Mouse (Mus musculus) cerebellum, adult 18-20 months (tissue): ENCODE measurements around the gene Maea.

Source experiments
- DNase-seq, 2 experiments: peaks; one replicate each; pipeline ENCODE4 v3.0.0; 2021

Gene Maea

DNA sequence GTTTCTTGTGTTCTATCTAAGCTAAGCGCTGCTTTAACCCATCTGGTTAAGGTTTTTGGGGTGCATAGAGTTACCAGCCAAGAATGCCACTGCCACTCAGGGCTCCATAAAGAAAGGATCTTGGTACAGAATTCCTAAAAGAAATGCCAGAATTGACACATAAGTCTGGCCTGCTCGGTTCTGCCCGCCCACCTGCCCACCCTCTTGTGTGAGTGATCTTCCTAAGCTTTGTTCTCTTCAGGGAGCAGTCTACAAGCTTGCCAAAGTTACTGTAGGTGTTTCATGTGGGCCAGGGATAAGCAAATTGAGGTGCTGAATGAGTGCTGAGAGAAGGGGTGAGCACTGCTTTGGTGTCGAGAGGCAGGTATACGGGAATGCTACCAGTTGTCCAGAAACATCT is 28.0 kb downstream of the Maea start:
- no peak for DNase-seq

DNA sequence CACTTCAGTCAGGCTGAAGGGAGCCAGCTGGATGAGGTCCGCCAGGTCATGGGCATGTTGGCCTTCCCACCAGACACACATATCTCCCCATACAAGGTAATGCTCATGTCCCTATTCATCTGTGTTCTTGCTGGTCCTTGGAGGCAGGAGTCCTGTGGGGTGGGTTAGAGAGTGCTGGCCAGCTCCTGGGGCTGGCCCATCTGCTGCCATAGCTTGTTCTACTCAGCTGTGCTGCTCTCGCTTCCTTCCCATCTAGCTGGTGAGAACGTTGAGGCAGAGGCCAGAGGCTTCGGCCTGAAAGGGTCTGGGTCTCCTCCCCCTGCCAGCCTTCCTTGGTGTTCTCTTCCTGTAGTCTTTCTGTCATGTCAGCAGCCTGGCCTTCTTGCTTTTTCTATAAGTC is 33.3 kb downstream of the Maea start:
- DNase-seq = peak; percentile 16 to 17

DNA sequence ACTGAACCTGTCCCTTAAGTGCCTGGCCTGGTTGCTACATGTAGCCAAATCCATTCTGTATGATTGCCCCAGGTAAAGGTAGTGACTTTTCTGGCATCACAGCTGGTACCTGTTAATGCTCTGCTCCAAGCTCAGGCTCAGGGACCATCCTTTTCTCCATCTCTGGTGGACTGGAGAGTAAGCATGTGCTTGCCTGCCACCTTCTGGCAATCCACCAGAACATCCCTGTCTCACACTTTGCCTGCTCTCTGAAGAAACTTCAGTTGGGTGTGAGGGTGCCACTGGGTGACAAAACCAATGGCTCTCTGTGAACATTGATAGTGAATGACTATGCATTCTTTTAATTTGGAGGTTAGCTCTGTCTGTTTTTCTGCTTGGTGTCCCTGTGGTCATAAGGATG is 35.8 kb downstream of the Maea start:
- DNase-seq = peak; percentile 19 to 24

DNA sequence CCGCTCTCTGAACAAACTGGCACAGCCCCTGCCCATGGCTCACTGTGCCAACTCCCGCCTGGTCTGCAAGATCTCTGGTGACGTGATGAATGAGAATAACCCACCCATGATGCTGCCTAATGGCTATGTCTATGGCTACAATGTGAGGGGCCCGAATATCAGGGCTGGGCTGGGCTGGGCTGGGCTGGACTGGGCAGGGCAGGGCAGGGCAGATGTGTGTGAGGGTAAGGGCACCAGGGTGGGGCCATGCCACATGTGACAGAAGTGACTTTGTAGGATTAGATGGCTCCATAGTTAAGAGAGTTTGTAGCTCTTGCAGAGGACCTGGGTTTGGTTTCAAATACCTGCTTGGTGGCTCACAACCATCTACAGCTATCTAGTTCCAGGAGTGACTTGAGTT is 36.4 kb downstream of the Maea start:
- no peak for DNase-seq

GRCm38 (mm10) chr5:33372331-33373038 is 37.2 kb downstream of the Maea start:
- peak; percentile 56 to 59 for DNase-seq

GRCm38 (mm10) chr5:33377176-33377575 is 41.9 kb downstream of the Maea start:
- no peak for DNase-seq

DNA sequence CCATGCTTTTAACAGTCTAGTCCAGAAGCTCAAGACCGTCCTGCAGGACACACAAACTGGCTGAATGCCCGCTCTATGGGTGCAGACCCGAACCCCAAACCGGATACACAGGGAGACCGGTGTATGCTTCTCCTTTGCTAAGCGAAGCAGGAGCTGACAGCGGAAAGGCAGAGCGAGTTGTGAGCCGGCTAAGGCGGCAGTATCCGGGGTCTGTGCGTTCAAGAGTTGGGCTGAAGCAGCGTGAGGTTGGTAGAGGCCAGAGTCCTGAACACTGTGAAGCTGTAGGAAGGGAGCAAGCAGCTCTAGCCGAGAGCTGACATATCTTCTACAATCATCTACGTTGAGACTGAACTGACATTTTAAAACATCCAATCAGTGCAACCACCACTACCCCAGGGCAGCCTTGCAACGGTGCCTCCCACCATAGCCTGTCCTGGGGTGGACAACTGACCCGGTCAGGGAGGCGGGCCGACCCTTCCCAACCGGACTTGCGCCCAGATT is 42.5 kb downstream of the Maea start:
- DNase-seq = peak in 1 of 2 experiments; percentile 32

GRCm38 (mm10) chr5:33378302-33378854 is 43.1 kb downstream of the Maea start, which contains the start of gene Uvssa:
TSS of gene Uvssa (plus strand) at chr5:33378549.
- DNase-seq = peak; percentile 99

- peak; percentile 28 to 44 for DNase-seq
These were observed 52.2 kb downstream of the Maea start for GRCm38 (mm10) chr5:33387550-33387949.

- DNase-seq = peak; percentile 68 to 79
These were observed 58.5 kb downstream of the Maea start for GRCm38 (mm10) chr5:33393803-33394202.

DNA sequence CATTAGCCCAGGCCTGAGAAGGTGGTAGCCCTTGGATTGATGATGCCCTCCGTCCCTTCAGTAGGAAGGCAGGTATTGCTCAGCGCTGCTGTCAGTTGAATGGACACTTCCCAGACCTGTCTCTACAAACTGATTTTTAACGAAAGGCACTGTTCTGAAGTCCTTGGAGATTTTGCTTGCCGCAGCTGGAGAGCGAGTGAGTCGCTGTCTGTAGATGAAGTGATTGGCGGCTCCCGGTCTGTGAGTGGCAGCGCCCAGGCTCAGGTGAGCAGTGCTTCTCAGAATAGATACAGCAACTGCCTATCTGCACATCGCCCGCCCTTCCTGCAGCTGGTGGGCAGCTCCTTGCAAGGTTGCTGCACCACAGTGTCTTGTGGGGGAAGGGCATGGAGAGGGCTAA is 60.4 kb downstream of the Maea start:
- no peak for DNase-seq

DNA sequence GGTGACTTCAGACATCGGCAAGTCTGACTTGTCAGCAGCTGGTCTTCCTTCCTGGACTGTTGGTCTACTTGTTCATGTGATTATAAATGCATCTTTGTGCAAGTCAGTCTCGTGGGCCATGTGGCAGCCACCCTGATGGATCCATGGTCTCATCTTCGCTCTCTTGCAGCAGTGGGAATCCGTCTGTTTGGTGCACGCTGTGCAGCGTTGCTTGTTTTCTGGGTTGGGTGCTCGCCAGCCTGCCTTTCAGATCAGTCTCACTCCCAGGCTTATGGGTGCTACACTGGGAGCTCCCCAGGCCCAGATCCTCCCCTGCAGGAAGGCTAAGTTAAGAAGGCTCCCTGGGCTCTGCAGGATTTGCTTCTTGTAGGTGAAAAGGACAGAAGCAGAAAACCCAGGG is 61.5 kb downstream of the Maea start:
- no peak for DNase-seq

- DNase-seq = no peak
These were observed 65.5 kb downstream of the Maea start for GRCm38 (mm10) chr5:33400819-33401218.

DNA sequence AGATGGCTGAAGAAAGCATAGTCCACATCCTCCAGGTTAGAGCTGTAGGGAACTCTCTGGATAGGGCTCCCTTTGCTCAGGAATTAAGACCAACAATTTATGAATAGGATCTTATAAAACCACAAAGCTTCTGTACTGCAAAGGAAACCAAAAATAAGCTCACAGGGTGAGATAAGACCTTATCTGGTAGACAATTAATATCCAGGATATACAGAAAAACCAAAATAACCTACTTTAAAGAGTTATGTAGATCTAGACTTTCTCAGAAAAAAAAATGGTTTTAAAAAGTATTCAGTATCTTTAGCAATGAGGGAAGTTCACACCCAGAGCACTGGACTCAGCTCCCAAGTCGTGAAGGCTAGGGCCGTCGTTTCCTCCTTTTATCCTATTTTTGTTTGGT is 85.0 kb downstream of the Maea start:
- DNase-seq = no peak
